Mouse (Mus musculus) layer of hippocampus, adult 9-11 months (tissue): ENCODE results near the gene Slc41a2.
A peak's percentile ranks its signal among the peaks of the same experiment; 100 is the strongest.

ENCODE experiments used
- DNase-seq: peaks from one replicate; pipeline ENCODE4 v3.0.0; 2022

Slc41a2 gene

GRCm38 (mm10) chr10:83182573-83182960 is 155.1 kb downstream of the Slc41a2 start:
- peak; percentile 71 for DNase-seq

GRCm38 (mm10) chr10:83181831-83182572 is 155.7 kb downstream of the Slc41a2 start:
- peak; percentile 54 for DNase-seq
